Mouse (Mus musculus) heart, postnatal 0 days (tissue): ENCODE results near the gene Ap1g1.

Experiments used
- CTCF ChIP-seq: IDR thresholded peaks from 2 replicates; pipeline ENCODE4 v1.5.1; 2016; ENCODE audit warnings: antibody characterized with exemption, control low read depth, low read depth
- EP300 ChIP-seq: IDR thresholded peaks from 2 replicates; pipeline ENCODE4 v1.6.1; 2016; ENCODE audit warnings: antibody characterized with exemption, low read depth

GRCm38 (mm10) chr8:109734018-109734417 lies 44.3 kb upstream of the Ap1g1 start:
- TF ChIP-seq CTCF: no peak
- no peak for TF ChIP-seq EP300
